Mouse (Mus musculus): ENCODE measurements around the gene Kmt2d.
A peak's percentile ranks its signal among the peaks of the same experiment; 100 is the strongest.

Gene Kmt2d

GRCm38 (mm10) chr15:98853161-98853937 is 17.7 kb downstream of the Kmt2d start:
- DNase-seq: no peak

- no peak for DNase-seq
Measured at GRCm38 (mm10) chr15:98852733-98853132, 18.3 kb downstream of the Kmt2d start.

- DNase-seq: no peak
Measured at GRCm38 (mm10) chr15:98852071-98852470, 18.9 kb downstream of the Kmt2d start.

- DNase-seq: no peak
Measured at GRCm38 (mm10) chr15:98851229-98851818, 19.7 kb downstream of the Kmt2d start.

GRCm38 (mm10) chr15:98850668-98851067 is 20.3 kb downstream of the Kmt2d start:
- DNase-seq: no peak

GRCm38 (mm10) chr15:98849956-98850600 is 20.9 kb downstream of the Kmt2d start:
- DNase-seq: no peak

GRCm38 (mm10) chr15:98849165-98849564 is 21.8 kb downstream of the Kmt2d start:
- DNase-seq: no peak

GRCm38 (mm10) chr15:98846140-98846539 is 24.9 kb downstream of the Kmt2d start:
- no peak for DNase-seq

GRCm38 (mm10) chr15:98845149-98845548 is 25.9 kb downstream of the Kmt2d start:
- DNase-seq: no peak

- no peak for DNase-seq
Measured at GRCm38 (mm10) chr15:98843595-98844223, 27.3 kb downstream of the Kmt2d start.

GRCm38 (mm10) chr15:98839671-98840585 is 31.1 kb downstream of the Kmt2d start:
- DNase-seq: no peak

- DNase-seq: no peak
Measured at GRCm38 (mm10) chr15:98839161-98839560, 31.8 kb downstream of the Kmt2d start.

GRCm38 (mm10) chr15:98837743-98838103 is 33.3 kb downstream of the Kmt2d start:
- DNase-seq: no peak

GRCm38 (mm10) chr15:98837006-98837742 is 33.8 kb downstream of the Kmt2d start:
- DNase-seq: no peak

GRCm38 (mm10) chr15:98835291-98835690 is 35.7 kb downstream of the Kmt2d start:
- DNase-seq: no peak

GRCm38 (mm10) chr15:98834059-98834458 is 36.9 kb downstream of the Kmt2d start:
- no peak for DNase-seq

GRCm38 (mm10) chr15:98833281-98833680 is 37.7 kb downstream of the Kmt2d start:
- no peak for DNase-seq

GRCm38 (mm10) chr15:98832161-98833058 is 38.6 kb downstream of the Kmt2d start:
- DNase-seq: no peak

GRCm38 (mm10) chr15:98831684-98832035 is 39.3 kb downstream of the Kmt2d start:
- DNase-seq: no peak

GRCm38 (mm10) chr15:98830736-98831683 is 40.0 kb downstream of the Kmt2d start, which contains the start of gene Prkag1:
Gene Prkag1 (minus strand): TSS chr15:98831521.
- DNase-seq: peak; percentile 95

Measured in kidney, adult 11 months (tissue).